Mouse (Mus musculus) lung, postnatal 36 days (tissue): ENCODE results near the gene Cdc27.

ENCODE experiments used
- DNase-seq: peaks from one replicate; pipeline ENCODE4 v3.0.0; 2022; ENCODE audit warnings: mixed read lengths

Gene Cdc27

GRCm38 (mm10) chr11:104469371-104469835 is 81.0 kb downstream of the Cdc27 start:
- DNase-seq: peak; percentile 94

GRCm38 (mm10) chr11:104468751-104469268 is 81.6 kb downstream of the Cdc27 start, which contains the start of gene Kansl1:
Gene Kansl1 (minus strand): TSS chr11:104468861.
- peak; percentile 16 for DNase-seq

GRCm38 (mm10) chr11:104467698-104468097 is 82.7 kb downstream of the Cdc27 start:
- no peak for DNase-seq

DNA sequence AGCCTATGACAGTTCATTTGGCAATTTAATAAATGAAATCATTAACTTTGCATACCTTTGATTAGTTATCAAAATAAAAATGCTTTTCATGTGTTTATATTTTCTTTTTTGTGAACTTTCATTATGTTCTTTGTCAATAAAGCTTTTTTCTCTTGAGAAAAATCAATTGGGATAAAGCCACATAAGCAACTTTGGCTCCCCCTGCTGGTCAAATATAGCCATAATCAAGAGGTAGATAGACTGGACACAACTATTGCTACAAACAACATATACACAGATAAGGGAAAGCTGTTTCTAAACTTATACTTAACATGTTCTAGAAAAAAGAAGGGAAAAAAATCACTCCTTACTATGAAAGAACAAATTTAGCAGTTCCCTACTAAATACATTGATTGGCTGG is 88.9 kb downstream of the Cdc27 start:
- peak; percentile 93 for DNase-seq

DNA sequence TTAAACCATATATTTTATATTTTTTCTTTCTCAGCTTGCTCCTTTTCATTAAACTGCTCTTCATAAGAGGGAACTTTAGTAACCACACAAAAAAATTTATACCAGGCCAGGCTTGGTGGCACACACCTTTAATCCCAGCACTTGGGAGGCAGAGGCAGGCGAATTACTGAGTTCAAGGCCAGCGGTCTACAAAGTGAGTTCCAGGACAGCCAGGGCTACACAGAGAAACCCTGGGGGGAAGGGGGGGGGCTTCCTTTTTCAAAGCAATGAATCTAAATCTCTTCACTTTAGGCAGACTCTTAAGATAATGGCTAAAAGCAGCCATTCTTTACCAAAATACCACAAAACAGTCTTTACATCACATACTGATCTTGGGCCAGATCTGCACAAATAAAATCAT is 90.7 kb downstream of the Cdc27 start:
- DNase-seq: no peak

GRCm38 (mm10) chr11:104458507-104458906 is 91.9 kb downstream of the Cdc27 start:
- peak; percentile 13 for DNase-seq
